Mouse (Mus musculus) hematopoietic stem cell, adult 5-6 weeks (primary cell): ENCODE measurements around the gene Rtp2. TPM values are rescaled to one million over a fixed set of nuclear protein-coding genes. Genes with fewer than 3 reads are reported as not detected.

Experiments
- ATAC-seq, 2 experiments: fragments of 125-278 bp in 1 of 2; replicated peaks in 1 of 2; 2 replicates each; pipeline ENCODE4 v1.8.0; 2016 to 2017; ENCODE audit warnings: inconsistent platforms in 2 of 2, mild to moderate bottlenecking in 2 of 2, moderate number of reproducible peaks in 2 of 2, low read depth in 1 of 2, moderate TSS enrichment in 1 of 2; ENCODE audit not compliant: low FRiP score in 2 of 2, poor library complexity in 2 of 2, severe bottlenecking in 2 of 2, insufficient read depth in 1 of 2, low TSS enrichment in 1 of 2
- total RNA-seq: library from RNA; stranded (forward); fragments of 172-1452, 232-1000 nt; gene quantifications from 2 replicates; pipeline ENCODE4 v1.2.3, GENCODE M21; 2017

The Rtp2 gene
- total RNA-seq: not detected in 2 replicates

DNA sequence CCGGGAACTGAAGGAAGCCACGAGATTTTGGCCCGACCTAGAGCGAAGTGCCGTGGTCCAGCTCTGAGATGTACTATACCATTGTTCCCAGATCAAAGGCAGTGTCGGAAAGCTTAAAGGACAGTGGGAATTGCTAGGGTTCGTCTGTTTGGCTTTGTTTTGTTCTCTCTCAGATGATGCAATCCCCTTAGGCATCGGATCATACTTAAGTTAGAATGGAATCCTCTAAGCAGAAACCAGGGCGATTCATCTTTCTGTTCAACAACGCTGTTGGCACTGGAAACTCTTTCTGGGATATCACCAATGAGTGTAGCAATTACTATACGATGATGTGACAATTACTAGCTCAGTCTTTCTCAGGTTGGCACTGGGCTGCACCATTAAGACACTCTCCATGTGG lies at the start of gene Rtp2:
TSS of gene Rtp2 (minus strand) at position 101 of the 400 bp plus-strand sequence.
- no peak for ATAC-seq

DNA sequence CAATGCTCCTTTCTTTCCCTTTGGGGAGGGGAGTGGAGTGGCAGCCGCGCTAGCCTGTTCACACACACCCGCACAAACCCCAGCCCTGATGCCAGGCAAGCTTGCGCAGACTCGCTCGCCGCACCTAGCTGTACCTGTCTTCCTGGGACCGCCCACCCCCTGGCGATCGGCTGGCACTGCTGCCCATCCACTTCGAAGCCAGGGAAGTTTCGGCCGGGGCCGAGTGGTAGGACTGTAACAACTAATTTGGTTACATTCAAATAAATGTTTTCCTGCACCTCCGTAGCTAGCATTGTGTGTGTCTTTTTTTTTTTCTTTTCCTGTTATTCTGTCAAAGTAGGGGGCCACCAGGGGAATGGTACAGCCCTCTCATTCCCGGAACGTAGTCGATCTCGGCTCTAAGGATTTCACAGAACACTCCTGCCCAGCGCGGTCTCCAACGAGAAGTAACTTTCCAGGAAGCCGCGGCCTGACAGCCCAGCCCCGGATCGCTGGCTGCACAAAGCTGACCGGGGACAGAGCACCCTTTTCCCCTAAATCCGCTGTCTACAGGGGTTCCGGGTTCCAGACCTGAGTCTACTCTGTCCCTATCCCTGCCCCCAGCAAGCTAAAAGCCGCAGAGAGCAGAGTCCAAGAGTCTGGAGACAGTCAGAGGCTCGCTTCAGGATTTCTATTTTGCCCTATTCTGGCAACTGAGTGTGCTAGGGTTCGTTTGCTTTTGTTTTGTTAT lies 49.0 kb upstream of the Rtp2 start:
- ATAC-seq: no peak

DNA sequence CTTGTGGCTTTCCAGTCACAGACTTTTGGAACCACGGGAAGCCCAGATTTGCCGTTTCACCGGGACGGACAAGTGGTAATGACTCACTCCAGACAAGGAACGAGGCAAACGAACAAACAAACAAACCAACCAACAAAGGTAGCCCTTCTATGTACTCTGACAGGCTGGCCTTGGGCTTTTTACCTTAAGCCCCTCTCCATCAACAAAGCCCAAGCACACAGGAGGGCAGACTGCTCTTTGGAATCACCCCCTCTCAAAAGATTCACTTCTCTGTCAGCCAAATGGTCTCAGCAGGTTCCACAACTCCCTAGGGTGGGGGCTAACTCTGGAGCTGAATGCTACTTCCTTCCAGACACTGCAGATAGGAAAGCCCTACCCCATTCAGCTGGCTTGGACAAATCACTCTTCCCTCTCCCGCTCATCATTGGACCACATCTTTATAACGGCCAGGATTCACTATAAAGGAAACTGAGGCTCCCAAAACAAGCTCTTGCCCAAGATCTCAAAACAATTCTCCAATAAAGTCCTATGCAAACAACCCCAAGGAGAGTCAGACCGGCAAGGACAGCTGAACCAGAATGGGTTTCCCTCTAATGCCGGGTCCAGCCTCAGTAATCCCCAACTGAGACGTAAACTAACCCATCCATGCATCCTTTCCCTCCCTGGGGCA lies 48.1 kb upstream of the Rtp2 start:
- ATAC-seq: no peak

DNA sequence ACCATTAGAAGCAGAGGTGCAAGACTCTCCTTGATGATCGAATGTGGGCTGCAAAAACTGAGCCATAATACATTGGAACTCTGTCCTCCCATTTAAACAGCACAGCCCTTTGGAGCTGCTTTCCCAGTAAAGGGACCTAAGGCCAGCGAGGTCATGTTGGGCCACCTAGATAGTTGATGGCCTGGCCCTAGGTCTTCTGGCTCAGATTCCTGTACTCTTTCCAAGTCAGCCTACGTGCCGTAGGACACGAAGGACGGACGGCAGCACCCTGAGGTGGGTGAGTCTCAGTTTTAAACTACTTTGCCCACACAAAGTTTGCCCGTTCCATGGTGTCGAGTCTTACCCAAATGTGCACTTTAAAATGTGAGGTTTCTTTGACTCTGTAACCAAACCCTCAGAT lies 47.3 kb upstream of the Rtp2 start:
- no peak for ATAC-seq

DNA sequence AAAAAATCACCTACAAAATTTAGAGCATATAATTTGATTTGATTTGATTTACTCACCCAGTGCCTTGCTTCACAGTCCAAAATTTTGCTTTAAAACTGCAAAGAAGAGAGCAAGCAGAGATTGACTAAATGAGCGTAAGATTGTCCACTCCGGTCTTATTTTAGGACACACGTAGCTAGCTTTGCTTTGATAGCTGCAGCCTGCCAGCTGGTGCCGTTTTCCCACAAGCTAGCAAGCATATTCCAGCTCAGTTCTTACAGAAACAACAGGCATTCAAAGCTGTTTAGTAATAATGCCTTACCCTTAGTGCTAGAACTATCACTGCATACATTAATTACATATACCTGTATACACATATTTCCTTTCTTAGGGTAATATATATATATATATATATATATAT lies 46.3 kb upstream of the Rtp2 start:
- ATAC-seq: no peak

DNA sequence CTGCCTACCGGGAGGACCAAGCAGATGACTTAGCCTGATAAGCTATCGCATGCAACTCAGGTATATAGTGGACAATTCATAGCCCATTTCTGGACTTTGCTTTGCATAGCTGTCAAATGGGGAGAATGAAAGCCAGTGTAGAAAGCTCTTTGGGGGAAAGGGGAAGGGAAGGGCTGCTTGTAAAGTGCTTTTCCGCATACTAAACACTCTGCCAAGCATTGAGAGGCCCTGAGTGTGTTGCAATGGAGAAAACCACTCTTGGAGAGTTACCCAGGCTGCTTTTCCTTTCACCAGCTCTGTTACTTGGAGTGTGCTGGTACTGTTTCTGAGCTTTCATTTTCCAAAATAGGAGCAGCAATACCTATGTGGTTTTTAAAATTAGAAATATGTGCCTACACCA lies 45.5 kb upstream of the Rtp2 start:
- no peak for ATAC-seq

DNA sequence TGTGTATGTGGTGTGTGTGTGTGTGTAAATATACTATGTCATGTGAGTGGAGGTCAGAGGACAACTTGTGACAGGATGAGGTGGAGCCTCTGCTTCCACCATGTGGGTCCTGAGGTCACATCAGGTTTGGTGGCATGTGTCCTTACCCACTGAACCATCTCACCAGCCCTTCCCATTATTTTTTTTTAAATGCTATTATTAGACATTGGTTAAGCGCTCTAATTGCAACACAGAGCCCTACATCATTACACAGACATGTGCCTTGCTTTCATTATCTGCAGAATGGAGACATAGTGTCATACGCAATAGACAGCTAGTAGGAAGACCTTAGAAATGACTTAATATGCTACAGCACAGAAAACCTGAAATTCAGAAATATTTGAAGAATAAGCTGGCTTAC lies 44.0 kb upstream of the Rtp2 start:
- no peak for ATAC-seq

DNA sequence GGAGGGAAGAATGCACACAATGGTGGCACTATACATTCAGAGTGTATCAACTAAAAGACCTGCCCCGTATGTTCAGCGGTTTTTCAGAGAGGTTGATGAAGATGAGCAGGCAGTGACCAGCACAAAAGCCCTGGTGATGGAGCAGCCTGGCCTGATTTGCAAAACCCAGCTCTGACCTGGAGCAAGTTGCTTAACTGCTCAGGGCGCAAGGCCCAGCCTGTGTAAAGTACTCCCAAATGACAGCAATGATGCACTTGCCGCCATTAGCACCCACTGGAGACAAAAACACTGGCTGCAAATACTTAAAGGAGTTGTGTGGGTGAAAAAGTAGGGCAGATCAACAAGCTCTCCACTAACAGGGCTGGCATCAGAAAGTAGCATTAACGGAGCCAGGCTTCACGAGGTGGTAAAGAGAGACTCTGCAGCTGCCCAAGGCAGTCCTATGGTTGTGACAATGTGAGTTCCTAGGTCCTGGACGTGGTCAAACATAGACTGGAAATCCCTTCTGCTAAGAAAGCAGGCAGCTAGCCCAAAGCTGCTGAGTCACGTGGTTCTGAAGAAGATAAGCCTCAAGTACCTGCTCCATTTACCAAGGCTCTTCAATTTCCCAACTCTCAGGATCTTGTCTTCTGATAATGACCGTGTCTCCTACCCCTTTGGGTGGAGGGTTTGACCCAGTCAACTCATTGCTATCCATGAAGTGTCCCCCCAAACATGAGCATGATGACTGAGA lies 41.6 kb upstream of the Rtp2 start:
- ATAC-seq: no peak

DNA sequence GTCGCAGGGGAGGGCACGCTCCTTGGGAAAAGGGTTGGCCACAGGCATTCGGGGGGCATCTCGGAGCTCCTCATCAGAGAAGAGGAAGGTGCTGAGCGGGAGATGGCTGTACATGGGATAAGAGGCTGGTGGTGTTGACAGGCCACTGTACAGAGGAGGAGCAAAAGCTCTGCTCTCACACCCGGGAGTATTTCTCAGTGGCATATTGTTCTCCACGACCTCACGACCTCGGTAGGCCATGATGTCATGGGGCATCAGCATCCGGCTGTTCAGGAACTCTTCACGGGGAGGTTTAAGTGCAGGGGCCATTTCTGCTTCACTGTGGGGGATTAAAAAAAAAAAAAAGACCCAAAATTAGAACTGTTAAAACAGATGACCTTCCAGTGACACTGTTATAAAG lies 40.7 kb upstream of the Rtp2 start:
- ATAC-seq: no peak

DNA sequence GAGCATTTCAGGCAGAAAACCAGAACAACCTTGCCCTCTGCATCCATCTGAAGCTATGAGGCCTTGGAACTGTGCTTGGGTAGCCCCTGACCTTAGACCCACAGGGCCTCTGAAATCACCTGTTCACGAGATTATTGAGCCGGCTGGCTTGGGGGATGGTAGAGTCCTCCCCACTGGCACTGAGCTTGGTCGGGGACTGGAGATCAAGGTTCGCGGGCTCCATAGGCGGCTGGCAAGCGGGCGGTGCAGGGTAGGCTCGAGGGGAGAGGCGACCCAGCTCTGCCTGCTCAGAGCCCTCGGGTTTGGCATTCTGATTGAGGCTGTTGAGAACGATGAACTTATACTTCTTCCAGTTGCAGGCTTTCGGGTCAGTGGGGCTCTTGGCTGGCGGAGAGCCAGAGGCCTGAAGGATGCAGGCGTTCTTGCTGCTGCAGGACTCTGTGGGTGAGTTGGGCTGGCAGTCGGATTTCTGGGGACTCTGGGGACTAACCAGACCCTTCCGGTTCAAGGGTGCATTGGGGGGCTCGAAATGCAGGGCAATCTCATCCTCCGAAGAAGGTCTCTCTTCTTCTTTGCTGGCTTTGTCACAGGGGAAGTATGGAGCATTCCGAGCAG lies 40.0 kb upstream of the Rtp2 start:
- no peak for ATAC-seq

DNA sequence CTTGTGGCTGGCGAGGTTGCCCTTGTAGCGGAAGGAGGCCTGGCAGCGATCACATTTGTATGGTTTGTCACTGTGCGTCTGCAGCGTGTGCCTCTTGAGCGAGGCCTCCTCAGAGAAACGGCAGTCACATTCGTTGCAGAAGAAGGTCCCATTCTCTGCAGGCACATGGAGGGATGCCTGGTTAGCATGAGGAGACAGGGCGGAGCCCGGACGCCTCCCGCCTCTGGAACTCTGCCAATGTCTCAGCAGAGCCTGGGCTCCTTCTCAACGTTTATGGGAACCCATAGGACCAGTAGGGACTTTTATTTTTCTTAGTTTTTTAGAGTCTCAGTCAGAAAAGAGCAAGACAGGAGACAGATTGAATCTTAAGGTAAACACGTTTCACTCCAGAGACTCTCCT lies 37.7 kb upstream of the Rtp2 start:
- no peak for ATAC-seq

DNA sequence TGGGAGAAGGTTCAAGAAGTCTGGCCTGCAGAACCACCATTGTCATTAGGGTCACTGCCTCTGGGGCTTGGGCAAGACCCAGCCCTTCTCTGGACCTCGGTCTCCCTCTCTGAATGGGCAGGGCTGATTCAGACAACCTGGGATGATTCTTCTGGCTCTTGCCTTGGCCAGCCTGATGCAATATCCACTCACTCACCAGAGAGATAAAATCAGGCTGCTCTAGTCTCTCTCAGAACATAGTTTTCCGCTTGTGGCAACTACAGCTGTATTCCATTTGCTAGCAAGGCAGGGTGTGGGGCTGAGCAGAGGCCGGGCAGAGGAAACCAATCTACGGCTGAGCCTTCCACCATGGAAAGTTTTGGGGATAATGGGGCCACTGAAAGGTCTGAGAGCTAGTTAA lies 36.7 kb upstream of the Rtp2 start:
- no peak for ATAC-seq

DNA sequence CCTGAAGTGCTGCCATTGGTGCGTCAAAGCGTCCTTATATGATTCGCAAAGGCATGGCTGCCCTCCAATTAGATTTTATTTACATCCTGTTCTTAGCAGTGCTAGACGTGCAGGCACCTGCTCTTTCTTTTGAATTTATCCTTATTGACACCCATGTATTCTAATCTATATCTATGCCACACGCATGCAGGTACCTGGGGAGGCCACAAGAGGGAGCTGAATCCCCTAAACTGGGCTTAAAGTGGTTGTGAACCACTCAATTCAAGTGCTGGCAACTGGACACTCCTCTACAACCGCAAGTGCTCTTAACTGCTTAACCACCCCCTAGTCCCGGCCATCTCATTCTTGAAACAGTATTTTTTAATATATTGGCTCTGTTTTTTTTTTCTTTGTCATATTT lies 35.1 kb upstream of the Rtp2 start:
- no peak for ATAC-seq

DNA sequence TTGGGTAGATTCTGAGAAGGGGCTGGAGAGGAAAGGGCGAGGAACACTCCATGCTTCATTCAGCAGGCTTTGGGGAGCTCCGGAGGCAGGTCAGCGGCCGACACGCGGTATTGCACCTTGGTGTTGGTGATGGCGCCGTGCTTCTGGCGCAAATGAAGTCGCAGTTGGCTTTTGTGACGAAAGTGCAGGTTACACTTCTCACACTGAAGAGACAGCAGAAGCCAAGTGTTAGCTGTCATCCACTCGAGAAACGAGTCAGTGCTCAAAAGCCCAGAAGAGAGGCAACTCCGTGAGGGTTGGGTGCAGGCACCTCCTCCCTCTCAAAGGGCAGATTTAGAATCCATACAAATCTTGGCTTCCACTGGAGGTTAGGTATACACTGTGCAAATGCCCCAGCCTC lies 33.9 kb upstream of the Rtp2 start:
- ATAC-seq: no peak

DNA sequence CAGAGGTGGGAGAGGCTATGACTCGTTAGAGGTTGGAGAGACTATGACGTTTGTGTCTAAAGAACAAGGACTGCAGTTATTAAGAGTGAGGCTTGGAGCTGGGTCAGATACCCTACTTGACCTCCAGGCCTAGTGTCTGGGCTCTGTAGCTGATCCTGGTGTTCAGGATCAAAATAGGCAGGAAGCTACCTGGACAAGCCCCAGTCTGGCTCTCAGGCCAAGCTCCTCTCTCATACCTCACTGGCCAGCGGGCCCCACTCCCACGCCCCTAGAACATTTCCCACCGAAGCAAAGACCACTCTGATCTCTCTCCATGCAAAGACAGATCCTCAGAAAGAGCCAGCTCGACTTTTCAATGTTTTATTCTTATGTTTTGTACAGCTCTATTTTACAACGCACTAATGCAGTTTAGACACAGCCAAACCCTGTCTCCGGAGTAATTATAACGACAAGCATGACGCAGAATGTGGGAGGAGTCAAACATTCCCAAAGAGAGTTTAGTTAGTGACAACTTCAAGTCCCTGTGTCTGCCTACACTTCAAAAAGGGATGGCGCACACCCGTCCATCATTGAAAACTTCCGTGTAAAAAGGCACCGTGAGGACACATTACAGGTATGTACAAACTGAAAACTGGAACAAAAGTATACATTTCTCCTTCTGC lies 32.6 kb upstream of the Rtp2 start:
- ATAC-seq: no peak

DNA sequence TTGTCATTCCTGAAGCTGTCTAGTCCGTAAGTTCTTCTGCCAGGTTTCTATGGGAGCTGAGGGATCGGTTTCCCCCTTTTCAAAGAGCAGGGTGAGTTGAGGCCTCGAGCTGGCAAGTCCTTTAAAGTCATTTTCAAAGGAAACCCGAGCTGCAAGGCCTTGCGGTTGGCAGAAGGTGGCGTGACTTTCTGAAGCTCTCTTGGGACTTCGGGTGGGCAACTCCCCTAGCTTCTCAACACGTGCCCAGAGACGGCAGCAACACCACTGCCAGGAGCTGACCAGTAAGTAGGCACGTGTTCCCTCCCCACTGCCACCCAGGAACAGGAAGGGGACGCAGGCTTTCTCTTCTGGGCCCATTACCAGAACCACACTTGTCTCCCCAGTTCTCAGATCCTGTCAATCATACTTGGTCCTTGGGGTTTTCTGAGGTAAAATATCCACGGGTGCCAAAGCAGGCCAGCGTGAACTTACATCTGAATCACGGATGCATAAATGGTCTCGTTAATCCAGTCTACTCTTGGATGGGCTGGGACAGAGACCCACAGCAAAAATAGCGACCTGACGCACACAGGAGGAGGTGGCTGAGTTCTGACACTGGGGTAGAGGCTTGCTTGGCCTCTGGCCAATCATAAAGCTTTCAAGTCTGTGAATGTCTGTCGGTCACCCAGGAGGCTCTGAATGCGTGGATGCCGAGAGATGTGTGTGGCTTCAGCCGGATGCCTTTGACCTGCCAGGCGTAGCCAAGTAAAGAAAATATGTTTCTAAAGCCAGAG lies 31.9 kb upstream of the Rtp2 start:
- ATAC-seq: no peak

DNA sequence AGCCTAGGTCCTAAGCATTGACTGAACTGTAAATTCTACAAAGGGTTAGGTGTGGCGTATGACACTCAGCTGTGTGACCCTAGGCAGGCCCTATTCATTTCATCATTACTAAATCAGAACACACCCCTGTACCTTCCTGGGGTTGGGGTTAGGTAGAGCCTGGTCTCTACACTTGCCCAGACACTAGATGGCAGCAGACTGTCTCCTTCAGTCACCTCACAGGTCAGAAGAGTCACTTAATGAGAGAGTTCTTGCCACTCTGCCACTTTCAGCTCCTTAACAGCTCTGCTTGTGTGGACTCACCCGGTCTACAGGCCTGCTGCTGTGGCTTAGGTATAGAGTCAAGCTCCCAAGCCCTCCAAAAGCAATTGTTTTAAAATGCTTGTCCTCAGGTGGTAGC lies 30.2 kb upstream of the Rtp2 start:
- ATAC-seq: no peak
